Mouse (Mus musculus) heart, embryonic 14.5 days (tissue): ENCODE measurements around the gene Trip10. TPM values are rescaled to one million over a fixed set of nuclear protein-coding genes. Genes with fewer than 3 reads are reported as not detected.

Experiments used
- ATAC-seq: fragments of 200-750 bp; cut with Nextera tagmentation; 2 replicates; pipeline ENCODE4 v1.8.0; 2017; ENCODE audit warnings: low read depth, moderate TSS enrichment; ENCODE audit not compliant: insufficient number of reproducible peaks, insufficient read depth, low FRiP score
- H3K27ac ChIP-seq, 2 experiments: fragments of 200-500 bp in 1 of 2; fragments of 300-500 bp in 1 of 2; sonication (generic) in 1 of 2; replicated peaks in 1 of 2; 2 replicates each; pipeline ENCODE4 v1.5.1; 2012 to 2014; ENCODE audit warnings: low read depth in 2 of 2, low read length in 2 of 2, control low read depth in 1 of 2, mild to moderate bottlenecking in 1 of 2, mixed read lengths in 1 of 2; ENCODE audit not compliant: control insufficient read depth in 1 of 2, insufficient read depth in 1 of 2
- H3K27me3 ChIP-seq: fragments of 300-500 bp; sonication (generic); 2 replicates; pipeline ENCODE4 v1.6.1; 2014; ENCODE audit warnings: mild to moderate bottlenecking, low read length, control low read depth; ENCODE audit not compliant: control insufficient read depth, insufficient read depth
- H3K36me3 ChIP-seq: fragments of 300-500 bp; sonication (generic); 2 replicates; pipeline ENCODE4 v1.6.1; 2014; ENCODE audit warnings: mild to moderate bottlenecking, control low read depth, low read length, mixed read lengths; ENCODE audit not compliant: control insufficient read depth, insufficient read depth
- H3K4me1 ChIP-seq, 2 experiments: fragments of 200-500 bp in 1 of 2; fragments of 300-500 bp in 1 of 2; sonication (generic) in 1 of 2; 2 replicates each; pipeline ENCODE4 v1.6.1; 2012 to 2014; ENCODE audit warnings: low read length in 2 of 2, control low read depth in 1 of 2, mixed read lengths in 1 of 2; ENCODE audit not compliant: control insufficient read depth in 2 of 2, insufficient read depth in 2 of 2
- H3K4me2 ChIP-seq: fragments of 300-500 bp; sonication (generic); 2 replicates; pipeline ENCODE4 v1.6.1; 2014; ENCODE audit warnings: mild to moderate bottlenecking, low read length
- H3K4me3 ChIP-seq, 2 experiments: fragments of 200-500 bp in 1 of 2; fragments of 300-500 bp in 1 of 2; sonication (generic) in 1 of 2; 2 replicates each; pipeline ENCODE4 v1.5.1; 2012 to 2014; ENCODE audit warnings: low read length in 2 of 2, mild to moderate bottlenecking in 2 of 2, control low read depth in 1 of 2, low read depth in 1 of 2, moderate library complexity in 1 of 2; ENCODE audit not compliant: control insufficient read depth in 1 of 2, insufficient read depth in 1 of 2
- H3K9ac ChIP-seq: fragments of 300-500 bp; sonication (generic); 2 replicates; pipeline ENCODE4 v1.6.1; 2014; ENCODE audit warnings: mild to moderate bottlenecking, low read length
- H3K9me3 ChIP-seq: fragments of 300-500 bp; sonication (generic); 2 replicates; pipeline ENCODE4 v1.6.1; 2016; ENCODE audit warnings: low read length, control low read depth; ENCODE audit not compliant: control insufficient read depth
- WGBS: fragments of 180-500 bp; shearing (Covaris S2); extraction: QIAGEN DNeasy Blood & Tissue Kit; methylation state at CpG from one replicate; pipeline ENCODE4 v1.1.7; 2014; 5-methylcytosine and 5-hydroxymethylcytosine counted together
- polyA plus RNA-seq: library from polyadenylated mRNA; unstranded; fragments of >200 nt; fragmentation: Nextera tagmentation; extraction: Ambion mirVana; gene quantifications from 2 replicates; pipeline ENCODE4 v1.2.1, GENCODE M21; 2014

Trip10 gene
- polyA plus RNA-seq, 1 experiment from 2014 or later = 33.0 TPM

- no peak overlapping the region for H3K9ac ChIP-seq
- H3K4me2 ChIP-seq = no peak overlapping the region
- peaks cover 0 to 3% of the 10 kb centered on the region in 2 experiments; a peak in 1 of 4 replicates for H3K4me1 ChIP-seq
- no peak overlapping the region for H3K4me3 ChIP-seq
- H3K9me3 ChIP-seq = no peaks in the 10 kb centered on the region
- H3K27ac ChIP-seq = no peak overlapping the region
- no peaks in the 10 kb centered on the region for H3K27me3 ChIP-seq
- 66% methylated on average over 8 of the region's 8 CpGs for WGBS
- ATAC-seq = no peak
- H3K36me3 ChIP-seq = no peaks in the 10 kb centered on the region
Measured at GRCm38 (mm10) chr17:57286718-57287355, 37.6 kb downstream of the Trip10 start.

- WGBS = 72% methylated on average over 5 of the region's 5 CpGs
- H3K4me1 ChIP-seq = peaks cover 0 to 3% of the 10 kb centered on the region in 2 experiments; a peak in 1 of 4 replicates
- no peak for ATAC-seq
Measured at GRCm38 (mm10) chr17:57289252-57289651, 40.0 kb downstream of the Trip10 start.

GRCm38 (mm10) chr17:57290001-57290670, 40.9 kb downstream of the Trip10 start:
- WGBS = 65% methylated on average over 9 of the region's 9 CpGs
- H3K4me3 ChIP-seq = no peak overlapping the region
- no peaks in the 10 kb centered on the region for H3K9me3 ChIP-seq
- H3K9ac ChIP-seq = no peak overlapping the region
- ATAC-seq = no peak
- peak overlapping the region; percentile 0; the same call in 1 of the 2 replicates for H3K4me2 ChIP-seq
- peak overlapping the region; percentile 49 to 53 for H3K27ac ChIP-seq
- H3K36me3 ChIP-seq = no peaks in the 10 kb centered on the region
- peaks cover 0 to 3% of the 10 kb centered on the region in 2 experiments; a peak in 1 of 4 replicates for H3K4me1 ChIP-seq
- no peaks in the 10 kb centered on the region for H3K27me3 ChIP-seq

More at GRCm38 (mm10) chr17:57289252-57289651, 40.0 kb downstream of the Trip10 start:
- Histone ChIP-seq H3K9ac (no peak overlapping the region), H3K4me3 (no peak overlapping the region), H3K4me2 (no peak overlapping the region), H3K9me3 (no peaks in the 10 kb centered on the region), H3K27ac (no peak overlapping the region), H3K27me3 (no peaks in the 10 kb centered on the region), H3K36me3 (no peaks in the 10 kb centered on the region)

GRCm38 (mm10) chr17:57290671-57291055, 41.4 kb downstream of the Trip10 start:
- no peaks in the 10 kb centered on the region for H3K36me3 ChIP-seq
- 50% methylated on average over 7 of the region's 7 CpGs for WGBS
- no peaks in the 10 kb centered on the region for H3K9me3 ChIP-seq
- H3K4me3 ChIP-seq = no peak overlapping the region
- no peaks in the 10 kb centered on the region for H3K27me3 ChIP-seq
- no peak overlapping the region for H3K9ac ChIP-seq
- peak overlapping the region; percentile 0; the same call in 1 of the 2 replicates for H3K4me2 ChIP-seq
- H3K4me1 ChIP-seq = peaks cover 0 to 3% of the 10 kb centered on the region in 2 experiments; a peak in 1 of 4 replicates
- ATAC-seq = no peak
- H3K27ac ChIP-seq = peak overlapping the region; percentile 44 to 49; a peak in 3 of 4 replicates

- Histone ChIP-seq H3K27me3 (no peaks in the 10 kb centered on the region), H3K4me3 (no peak overlapping the region), H3K9me3 (no peaks in the 10 kb centered on the region), H3K36me3 (no peaks in the 10 kb centered on the region), H3K27ac (no peak overlapping the region), H3K9ac (no peak overlapping the region), H3K4me2 (no peak overlapping the region), H3K4me1 (peaks cover 0 to 3% of the 10 kb centered on the region in 2 experiments; a peak in 1 of 4 replicates)
- 86% methylated on average over 2 of the region's 2 CpGs for WGBS
- ATAC-seq = no peak
Measured at GRCm38 (mm10) chr17:57292302-57292701, 43.0 kb downstream of the Trip10 start.

- H3K4me3 ChIP-seq = no peak overlapping the region
- no peak for ATAC-seq
- 92% methylated on average over 9 of the region's 9 CpGs for WGBS
- no peaks in the 10 kb centered on the region for H3K9me3 ChIP-seq
- H3K36me3 ChIP-seq = no peaks in the 10 kb centered on the region
- peaks cover 0 to 3% of the 10 kb centered on the region in 2 experiments; a peak in 1 of 4 replicates for H3K4me1 ChIP-seq
- no peaks in the 10 kb centered on the region for H3K27me3 ChIP-seq
- no peak overlapping the region for H3K4me2 ChIP-seq
- no peak overlapping the region for H3K9ac ChIP-seq
- H3K27ac ChIP-seq = no peak overlapping the region
Measured at GRCm38 (mm10) chr17:57292968-57293367, 43.7 kb downstream of the Trip10 start.

GRCm38 (mm10) chr17:57295935-57296334, 46.7 kb downstream of the Trip10 start:
- Histone ChIP-seq H3K4me2 (no peak overlapping the region), H3K4me3 (no peak overlapping the region), H3K27me3 (no peaks in the 10 kb centered on the region), H3K27ac (no peak overlapping the region), H3K4me1 (no peaks in the 10 kb centered on the region), H3K9me3 (no peaks in the 10 kb centered on the region), H3K9ac (no peak overlapping the region), H3K36me3 (no peaks in the 10 kb centered on the region)
- 90% methylated on average over 9 of the region's 9 CpGs for WGBS
- ATAC-seq = no peak
